Mouse (Mus musculus) lung, embryonic 16.5 days (tissue): ENCODE data around the gene Map3k3. TPM values are rescaled to one million over a fixed set of nuclear protein-coding genes. Genes with fewer than 3 reads are reported as not detected.

Experiments
- ATAC-seq: fragments of 200-750 bp; cut with Nextera tagmentation; 2 replicates; pipeline ENCODE4 v1.8.0; 2017; ENCODE audit warnings: low read depth, mild to moderate bottlenecking, moderate library complexity
- H3K27ac ChIP-seq: fragments of 300-500 bp; sonication (generic); 2 replicates; pipeline ENCODE4 v1.5.1; 2014; ENCODE audit warnings: mild to moderate bottlenecking, control low read depth, low read length
- H3K27me3 ChIP-seq: fragments of 300-500 bp; sonication (generic); 2 replicates; pipeline ENCODE4 v1.6.1; 2014; ENCODE audit warnings: low read depth, low read length, mixed read lengths; ENCODE audit not compliant: control insufficient read depth, insufficient read depth
- H3K36me3 ChIP-seq: fragments of 300-500 bp; sonication (generic); 2 replicates; pipeline ENCODE4 v1.6.1; 2014; ENCODE audit warnings: low read length; ENCODE audit not compliant: control insufficient read depth, insufficient read depth
- H3K4me1 ChIP-seq: fragments of 300-500 bp; sonication (generic); replicated peaks from 2 replicates; pipeline ENCODE4 v1.6.1; 2014; ENCODE audit warnings: low read length, mixed read lengths; ENCODE audit not compliant: control insufficient read depth, insufficient read depth
- H3K4me2 ChIP-seq: fragments of 300-500 bp; sonication (generic); 2 replicates; pipeline ENCODE4 v1.6.1; 2014; ENCODE audit warnings: low read depth, low read length, control low read depth
- H3K4me3 ChIP-seq: fragments of 300-500 bp; sonication (generic); 2 replicates; pipeline ENCODE4 v1.5.1; 2014; ENCODE audit warnings: mild to moderate bottlenecking, low read length, control low read depth
- H3K9ac ChIP-seq: fragments of 300-500 bp; sonication (generic); 2 replicates; pipeline ENCODE4 v1.6.1; 2014; ENCODE audit warnings: low read length, control low read depth
- H3K9me3 ChIP-seq: fragments of 300-500 bp; sonication (generic); 2 replicates; pipeline ENCODE4 v1.6.1; 2016; ENCODE audit warnings: low read length; ENCODE audit not compliant: control insufficient read depth
- WGBS: fragments of 180-500 bp; shearing (Covaris S2); extraction: QIAGEN DNeasy Blood & Tissue Kit; methylation state at CpG from one replicate; pipeline ENCODE4 v1.1.7; 2014; 5-methylcytosine and 5-hydroxymethylcytosine counted together
- polyA plus RNA-seq: library from polyadenylated mRNA; unstranded; fragments of >200 nt; fragmentation: Nextera tagmentation; extraction: Ambion mirVana; gene quantifications from 2 replicates; pipeline ENCODE4 v1.2.1, GENCODE M21; 2015

The Map3k3 gene
- polyA plus RNA-seq, 1 experiment from 2014 or later: 15.8 TPM

GRCm38 (mm10) chr11:106154091-106154490 lies 69.7 kb downstream of the Map3k3 start:
- Histone ChIP-seq H3K36me3 (peaks cover 56% of the 10 kb centered on the region), H3K4me1 (peaks cover 10% of the 10 kb centered on the region), H3K9ac (no peak overlapping the region), H3K4me2 (no peak overlapping the region), H3K9me3 (no peaks in the 10 kb centered on the region), H3K27ac (no peak overlapping the region), H3K4me3 (no peak overlapping the region), H3K27me3 (no peaks in the 10 kb centered on the region)
- ATAC-seq: no peak
- 70% methylated on average over 5 of the region's 5 CpGs for WGBS

- peaks cover 10% of the 10 kb centered on the region for H3K4me1 ChIP-seq
- ATAC-seq: no peak
- peaks cover 49% of the 10 kb centered on the region for H3K36me3 ChIP-seq
- 35% methylated on average over 2 of the region's 2 CpGs for WGBS
- no peaks in the 10 kb centered on the region for H3K9me3 ChIP-seq
- no peak overlapping the region for H3K4me3 ChIP-seq
- H3K4me2 ChIP-seq: no peak overlapping the region
- H3K27me3 ChIP-seq: no peaks in the 10 kb centered on the region
- no peak overlapping the region for H3K9ac ChIP-seq
- no peak overlapping the region for H3K27ac ChIP-seq
These were observed 70.4 kb downstream of the Map3k3 start for GRCm38 (mm10) chr11:106154770-106155169.

GRCm38 (mm10) chr11:106155761-106156160 lies 71.3 kb downstream of the Map3k3 start:
- Histone ChIP-seq H3K9ac (no peak overlapping the region), H3K36me3 (peaks cover 41% of the 10 kb centered on the region), H3K9me3 (no peaks in the 10 kb centered on the region), H3K27me3 (no peaks in the 10 kb centered on the region), H3K4me2 (no peak overlapping the region), H3K4me1 (peaks cover 12% of the 10 kb centered on the region), H3K4me3 (no peak overlapping the region), H3K27ac (no peak overlapping the region)
- WGBS: 54% methylated on average over 3 of the region's 3 CpGs
- ATAC-seq: no peak

GRCm38 (mm10) chr11:106156257-106156656 lies 71.8 kb downstream of the Map3k3 start:
- H3K4me1 ChIP-seq: peaks cover 17% of the 10 kb centered on the region
- H3K27me3 ChIP-seq: no peaks in the 10 kb centered on the region
- no peak for ATAC-seq
- H3K9ac ChIP-seq: no peak overlapping the region
- 76% methylated on average over 1 of the region's 1 CpGs for WGBS
- peaks cover 36% of the 10 kb centered on the region for H3K36me3 ChIP-seq
- no peak overlapping the region for H3K4me3 ChIP-seq
- H3K4me2 ChIP-seq: no peak overlapping the region
- H3K27ac ChIP-seq: no peak overlapping the region
- H3K9me3 ChIP-seq: no peaks in the 10 kb centered on the region

- no peak for ATAC-seq
- Histone ChIP-seq H3K9ac (no peak overlapping the region), H3K4me1 (peaks cover 19% of the 10 kb centered on the region), H3K27ac (no peak overlapping the region), H3K4me2 (no peak overlapping the region), H3K36me3 (peaks cover 29% of the 10 kb centered on the region), H3K9me3 (no peaks in the 10 kb centered on the region), H3K27me3 (no peaks in the 10 kb centered on the region), H3K4me3 (no peak overlapping the region)
- WGBS: 75% methylated on average over 7 of the region's 7 CpGs
These were observed 72.7 kb downstream of the Map3k3 start for GRCm38 (mm10) chr11:106157154-106157553.

GRCm38 (mm10) chr11:106158081-106158929 lies 73.9 kb downstream of the Map3k3 start:
- Histone ChIP-seq H3K4me3 (peak overlapping the region; percentile 86), H3K4me2 (peak overlapping the region; percentile 93), H3K27ac (peak overlapping the region; percentile 95), H3K4me1 (peaks cover 20% of the 10 kb centered on the region), H3K27me3 (no peaks in the 10 kb centered on the region), H3K9ac (peak overlapping the region; percentile 95), H3K36me3 (peaks cover 32% of the 10 kb centered on the region), H3K9me3 (no peaks in the 10 kb centered on the region)
- WGBS: 54% methylated on average over 14 of the region's 14 CpGs
- no peak; the same call in 1 of the 2 replicates for ATAC-seq

- Histone ChIP-seq H3K9ac (peak overlapping the region; percentile 95), H3K4me3 (peak overlapping the region; percentile 86), H3K27me3 (no peaks in the 10 kb centered on the region), H3K4me1 (peaks cover 22% of the 10 kb centered on the region), H3K4me2 (peak overlapping the region; percentile 93), H3K27ac (peak overlapping the region; percentile 95), H3K9me3 (no peaks in the 10 kb centered on the region), H3K36me3 (peaks cover 30% of the 10 kb centered on the region)
- ATAC-seq: peak; percentile 30; the same call in 1 of the 2 replicates
- 24% methylated on average over 9 of the region's 9 CpGs for WGBS
These were observed 74.5 kb downstream of the Map3k3 start for GRCm38 (mm10) chr11:106158930-106159215.

- H3K4me2 ChIP-seq: peak overlapping the region; percentile 93
- H3K27me3 ChIP-seq: no peaks in the 10 kb centered on the region
- peaks cover 25% of the 10 kb centered on the region for H3K36me3 ChIP-seq
- peak overlapping the region; percentile 95 for H3K9ac ChIP-seq
- peak; percentile 65 for ATAC-seq
- H3K4me1 ChIP-seq: peaks cover 22% of the 10 kb centered on the region
- H3K4me3 ChIP-seq: peak overlapping the region; percentile 86
- peak overlapping the region; percentile 95 for H3K27ac ChIP-seq
- H3K9me3 ChIP-seq: no peaks in the 10 kb centered on the region
- 0% methylated on average over 23 of the region's 25 CpGs for WGBS
These were observed 75.0 kb downstream of the Map3k3 start for GRCm38 (mm10) chr11:106159216-106159920.
